Mouse (Mus musculus): ENCODE results near the gene Edn2.

Gene Edn2

GRCm38 (mm10) chr4:120206471-120206891, 45.5 kb downstream of the Edn2 start:
- DNase-seq (ENCODE audit: low spot score): no peak

- no peak for DNase-seq (ENCODE audit: low spot score)
These were observed 51.1 kb downstream of the Edn2 start for GRCm38 (mm10) chr4:120212080-120212479.

- no peak for DNase-seq (ENCODE audit: low spot score)
These were observed 51.8 kb downstream of the Edn2 start for GRCm38 (mm10) chr4:120212812-120213211.

GRCm38 (mm10) chr4:120215915-120216591, 55.0 kb downstream of the Edn2 start:
- DNase-seq (ENCODE audit: low spot score): no peak

GRCm38 (mm10) chr4:120216883-120217282, 55.9 kb downstream of the Edn2 start:
- no peak for DNase-seq (ENCODE audit: low spot score)

Measured in urinary bladder, postnatal 14 days (tissue).